Mouse (Mus musculus): ENCODE data around the gene Cldn4.

Gene Cldn4

GRCm38 (mm10) chr5:134946857-134947255 lies at the start of gene Cldn4:
Gene Cldn4 (minus strand): TSS chr5:134946934.
- no peak for DNase-seq (ENCODE audit: low spot score in 2 of 2)

GRCm38 (mm10) chr5:134992566-134992965 lies 45.8 kb upstream of the Cldn4 start:
- DNase-seq (ENCODE audit: low spot score in 2 of 2): no peak

GRCm38 (mm10) chr5:134989741-134990140 lies 43.0 kb upstream of the Cldn4 start:
- DNase-seq (ENCODE audit: low spot score in 2 of 2): no peak

GRCm38 (mm10) chr5:134989166-134989565 lies 42.4 kb upstream of the Cldn4 start:
- no peak for DNase-seq (ENCODE audit: low spot score in 2 of 2)

- no peak for DNase-seq (ENCODE audit: low spot score in 2 of 2)
Measured at GRCm38 (mm10) chr5:134986298-134987268, 39.8 kb upstream of the Cldn4 start.

- DNase-seq (ENCODE audit: low spot score in 2 of 2): no peak
Measured at GRCm38 (mm10) chr5:134985633-134986297, 39.0 kb upstream of the Cldn4 start, which contains the start of gene Cldn3. Gene Cldn3 (plus strand): TSS chr5:134986214.

- DNase-seq (ENCODE audit: low spot score in 2 of 2): no peak
Measured at GRCm38 (mm10) chr5:134983771-134984170, 37.0 kb upstream of the Cldn4 start.

- no peak for DNase-seq (ENCODE audit: low spot score in 2 of 2)
Measured at GRCm38 (mm10) chr5:134983111-134983510, 36.4 kb upstream of the Cldn4 start.

GRCm38 (mm10) chr5:134981149-134981548 lies 34.4 kb upstream of the Cldn4 start:
- DNase-seq (ENCODE audit: low spot score in 2 of 2): no peak

GRCm38 (mm10) chr5:134977837-134978236 lies 31.1 kb upstream of the Cldn4 start:
- DNase-seq (ENCODE audit: low spot score in 2 of 2): no peak

GRCm38 (mm10) chr5:134976577-134977250 lies 30.0 kb upstream of the Cldn4 start:
- DNase-seq (ENCODE audit: low spot score in 2 of 2): no peak

GRCm38 (mm10) chr5:134976164-134976563 lies 29.4 kb upstream of the Cldn4 start:
- no peak for DNase-seq (ENCODE audit: low spot score in 2 of 2)

- DNase-seq (ENCODE audit: low spot score in 2 of 2): no peak
Measured at GRCm38 (mm10) chr5:134974921-134975320, 28.2 kb upstream of the Cldn4 start.

- DNase-seq (ENCODE audit: low spot score in 2 of 2): no peak
Measured at GRCm38 (mm10) chr5:134974294-134974693, 27.6 kb upstream of the Cldn4 start.

- DNase-seq (ENCODE audit: low spot score in 2 of 2): no peak
Measured at GRCm38 (mm10) chr5:134973526-134973925, 26.8 kb upstream of the Cldn4 start.

GRCm38 (mm10) chr5:134973081-134973480 lies 26.3 kb upstream of the Cldn4 start:
- no peak for DNase-seq (ENCODE audit: low spot score in 2 of 2)

GRCm38 (mm10) chr5:134970671-134971070 lies 23.9 kb upstream of the Cldn4 start:
- no peak for DNase-seq (ENCODE audit: low spot score in 2 of 2)

GRCm38 (mm10) chr5:134967164-134967944 lies 20.6 kb upstream of the Cldn4 start:
- DNase-seq (ENCODE audit: low spot score in 2 of 2): no peak

- peak in 1 of 2 experiments; percentile 14 for DNase-seq (ENCODE audit: low spot score in 2 of 2)
Measured at GRCm38 (mm10) chr5:134965852-134966821, 19.4 kb upstream of the Cldn4 start.

- DNase-seq (ENCODE audit: low spot score in 2 of 2): peak in 1 of 2 experiments; percentile 75
Measured at GRCm38 (mm10) chr5:134965473-134965851, 18.7 kb upstream of the Cldn4 start.
